Mouse (Mus musculus) megakaryocyte, embryonic 14.5 days (primary cell): Measurements from ENCODE around the gene Fbxw7.

Experiments used
- FLI1 ChIP-seq: IDR thresholded peaks from 2 replicates; pipeline ENCODE4 v1.6.1; 2012; ENCODE audit warnings: low read length, inconsistent platforms, mixed read lengths
- GATA1 ChIP-seq: IDR thresholded peaks from 3 replicates; pipeline ENCODE4 v1.6.1; 2012; ENCODE audit warnings: mixed read lengths, low read length, inconsistent platforms, borderline replicate concordance

GRCm38 (mm10) chr3:85012889-85013288 is 197.8 kb downstream of the Fbxw7 start:
- TF ChIP-seq GATA1, result no peak
- no peak for TF ChIP-seq FLI1
